Comparison of ENCODE assay signal across 13 mouse cellular contexts in genomic region chr3:148939457-148939856, GRCm38 (mm10). TPM values are rescaled to one million over a fixed set of nuclear protein-coding genes. Genes with fewer than 3 reads are reported as not detected.
DNase-seq lines count a peak whose midpoint lies in the region; ATAC-seq and TF ChIP-seq lines count a peak whose summit lies in the region.
"Had no signal": no experiment of that assay in that cellular context is flagged by ENCODE, and none has a peak within 500 bp of the region (broad histone marks: within the 10 kb centered on the region; RNA-seq: fewer than 3 reads in every experiment).

No protein-coding gene starts in this region.

- peaks cover 38% of the 10 kb centered on the region for H3K4me1 ChIP-seq in heart, embryonic 12.5 days (replicated peaks)
- peaks cover 3% of the 10 kb centered on the region; the same call in 1 of the 2 replicates for H3K4me1 ChIP-seq in cortical plate, adult 2 months (ENCODE audit: control insufficient read depth, insufficient read depth, low read length)
- H3K4me1 ChIP-seq in midbrain, embryonic 15.5 days = peaks cover 27% of the 10 kb centered on the region

- DNase-seq in heart, adult 8-10 months (ENCODE audit: low spot score) = no peak
- peak; percentile 20 for DNase-seq in left cerebral cortex, postnatal 4 days
- no peak for DNase-seq in left cerebral cortex, postnatal 10 days (ENCODE audit: extremely low spot score in 1 of 2, low spot score in 2 of 2)
- DNase-seq: cerebellum, adult 8-10 months; lung, adult 18-20 months; thymus, postnatal 25 days had no signal

- intact Hi-C loops in left cerebral cortex, postnatal 4 days (cut with DNase I) = no loop called here
- intact Hi-C loops in left cerebral cortex, postnatal 10 days (cut with DNase I) = no loop called here

- ATAC-seq in heart, embryonic 12.5 days (ENCODE audit: insufficient number of reproducible peaks, low FRiP score) = no peak
- no peak for ATAC-seq in midbrain, embryonic 15.5 days (replicated peaks)
- no peak for ATAC-seq in erythroblast, adult 5-6 weeks (replicated peaks; ENCODE audit: low FRiP score, poor library complexity, severe bottlenecking)

- H3K36me3 ChIP-seq in heart, embryonic 12.5 days = no peaks in the 10 kb centered on the region
- H3K36me3 ChIP-seq in midbrain, embryonic 15.5 days (replicated peaks) = no peaks in the 10 kb centered on the region

- H3K4me3 ChIP-seq in heart, embryonic 12.5 days = no peak overlapping the region
- H3K4me3 ChIP-seq in cortical plate, adult 2 months (ENCODE audit: insufficient read depth, low read length) = no peak overlapping the region
- no peak overlapping the region for H3K4me3 ChIP-seq in midbrain, embryonic 15.5 days
- H3K4me3 ChIP-seq: limb, embryonic 13.5 days; megakaryocyte, embryonic 14.5 days had no signal

- WGBS in heart, embryonic 12.5 days = 11% methylated on average over 7 of the region's 7 CpGs
- WGBS in midbrain, embryonic 15.5 days = 28% methylated on average over 7 of the region's 7 CpGs

- H3K27ac ChIP-seq in heart, embryonic 12.5 days (ENCODE audit: poor library complexity, severe bottlenecking) = no peak overlapping the region
- H3K27ac ChIP-seq in cortical plate, adult 2 months (ENCODE audit: insufficient read depth, low read length) = no peak overlapping the region
- peak overlapping the region; percentile 44; the same call in 1 of the 2 replicates for H3K27ac ChIP-seq in midbrain, embryonic 15.5 days
- H3K27ac ChIP-seq: kidney, postnatal 0 days; limb, embryonic 13.5 days had no signal

- H3K9me3 ChIP-seq in heart, embryonic 12.5 days (replicated peaks) = no peaks in the 10 kb centered on the region
- no peaks in the 10 kb centered on the region for H3K9me3 ChIP-seq in midbrain, embryonic 15.5 days
- H3K9me3 ChIP-seq: limb, embryonic 13.5 days; megakaryocyte, embryonic 14.5 days had no signal

- no peak overlapping the region for H3K9ac ChIP-seq in heart, embryonic 12.5 days
- no peak overlapping the region for H3K9ac ChIP-seq in midbrain, embryonic 15.5 days
- H3K9ac ChIP-seq: limb, embryonic 13.5 days had no signal

- H3K4me2 ChIP-seq in heart, embryonic 12.5 days = peak overlapping the region; percentile 50
- no peak overlapping the region for H3K4me2 ChIP-seq in midbrain, embryonic 15.5 days
- H3K4me2 ChIP-seq: limb, embryonic 13.5 days had no signal

- H3K27me3 ChIP-seq in heart, embryonic 12.5 days (replicated peaks) = no peaks in the 10 kb centered on the region
- H3K27me3 ChIP-seq in midbrain, embryonic 15.5 days (replicated peaks) = no peaks in the 10 kb centered on the region
- H3K27me3 ChIP-seq: limb, embryonic 13.5 days; megakaryocyte, embryonic 14.5 days had no signal

- 0 out of 2 replicates have a peak, but pooled peaks have one; percentile 11 for TF ChIP-seq CTCF in cortical plate, adult 2 months (IDR thresholded peaks at IDR 0.05; ENCODE audit: extremely low read depth, insufficient read depth, low read length)

- TF ChIP-seq POLR2A in cortical plate, adult 2 months (IDR thresholded peaks at IDR 0.05; ENCODE audit: extremely low read depth, insufficient read depth, low read length) = no peak

RNA-seq across cellular contexts. Expression of gene Adgrl2, which starts 50.9 kb away (rescaled TPM):
- polyA plus RNA-seq in heart, embryonic 12.5 days (2016; fragmentation: Nextera tagmentation; extraction: Ambion mirVana) = 48.1 and 52.2 TPM in 2 replicates
- total RNA-seq in heart, adult 8-10 months (2022) = 10 to 100 TPM; 49.7 to 58.2 (median 51.3) TPM
- total RNA-seq in left cerebral cortex, postnatal 4 days (2021) = 100 to 1,000 TPM; 258 to 274 TPM
- 100 to 1,000 TPM; 163 to 173 TPM for total RNA-seq in left cerebral cortex, postnatal 10 days (2021)
- polyA plus RNA-seq in cortical plate, adult 2 months (2012; rRNA removed) = 86.6 and 90.3 TPM in 2 replicates
- 120 and 140 TPM in 2 replicates for polyA plus RNA-seq in midbrain, embryonic 15.5 days (2015; fragmentation: Nextera tagmentation; extraction: Ambion mirVana)
- 0.58 and 1.3 TPM in 2 replicates for total RNA-seq in erythroblast, adult 5-6 weeks (2015; ENCODE audit: low replicate concordance)
- 0.84 and 2.0 TPM in 2 replicates for total RNA-seq in erythroblast, adult 5-6 weeks (2017; ENCODE audit: low replicate concordance)

Comparison
In these comparisons a context has a peak if more than half of its experiments do, and no peak if none do; other contexts are left out.
1. RNA of gene Adgrl2, which starts 50.9 kb away (total RNA-seq): 258 to 274 TPM in left cerebral cortex, postnatal 4 days, 163 to 173 TPM in left cerebral cortex, postnatal 10 days and 49.7 to 58.2 TPM in heart, adult 8-10 months; 0.58 to 2.0 TPM in erythroblast, adult 5-6 weeks; every median in the first group is over 10 times any median in the second.